Mouse (Mus musculus): ENCODE measurements around the gene Vat1. TPM values are rescaled to one million over a fixed set of nuclear protein-coding genes. Genes with fewer than 3 reads are reported as not detected.

The Vat1 gene
- polyA plus RNA-seq, 1 experiment from 2014 or later: 8.8 TPM

DNA sequence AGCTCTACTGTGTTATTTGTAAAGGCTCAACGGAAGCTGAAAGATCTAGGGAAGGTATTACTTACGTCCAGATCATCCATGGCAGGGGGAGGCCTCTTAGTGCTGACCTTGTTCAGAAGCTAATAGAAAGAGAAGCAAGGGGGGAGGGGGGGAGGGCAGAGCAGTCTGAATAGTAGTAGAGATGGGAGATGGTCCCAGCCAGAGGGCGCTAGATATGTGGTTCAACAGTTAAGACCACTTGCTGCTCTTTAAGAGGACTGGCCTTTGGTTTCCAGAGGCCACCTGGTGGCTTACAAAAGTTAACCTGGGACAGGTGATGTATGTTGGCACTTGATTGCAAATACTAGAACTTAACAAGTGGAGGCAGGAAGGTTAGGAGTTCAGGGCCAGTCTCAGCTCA, 46.4 kb downstream of the Vat1 start:
- Histone ChIP-seq H3K9ac (no peak overlapping the region), H3K9me3 (replicated peaks) (no peaks in the 10 kb centered on the region), H3K4me2 (no peak overlapping the region), H3K27ac (no peak overlapping the region), H3K4me1 (replicated peaks) (peaks cover 42% of the 10 kb centered on the region), H3K36me3 (0 out of 2 replicates have a peak, but pooled peaks cover 5% of the 10 kb centered on the region), H3K27me3 (no peaks in the 10 kb centered on the region), H3K4me3 (replicated peaks) (no peak overlapping the region)
- DNase-seq: no peak
- 42% methylated on average over 3 of the region's 3 CpGs for WGBS (ENCODE audit: insufficient replicate concordance)
- ATAC-seq (ENCODE audit: low read depth): no peak

GRCm38 (mm10) chr11:101418991-101419390, 47.0 kb downstream of the Vat1 start:
- H3K4me1 ChIP-seq (replicated peaks): peaks cover 36% of the 10 kb centered on the region
- no peak overlapping the region for H3K4me3 ChIP-seq (replicated peaks)
- ATAC-seq (ENCODE audit: low read depth): no peak
- no peaks in the 10 kb centered on the region for H3K9me3 ChIP-seq (replicated peaks)
- no peak for DNase-seq
- peaks cover 6% of the 10 kb centered on the region for H3K36me3 ChIP-seq
- 60% methylated on average over 6 of the region's 6 CpGs for WGBS (ENCODE audit: insufficient replicate concordance)
- H3K4me2 ChIP-seq: no peak overlapping the region
- no peak overlapping the region for H3K9ac ChIP-seq
- H3K27ac ChIP-seq: no peak overlapping the region
- no peaks in the 10 kb centered on the region for H3K27me3 ChIP-seq

DNA sequence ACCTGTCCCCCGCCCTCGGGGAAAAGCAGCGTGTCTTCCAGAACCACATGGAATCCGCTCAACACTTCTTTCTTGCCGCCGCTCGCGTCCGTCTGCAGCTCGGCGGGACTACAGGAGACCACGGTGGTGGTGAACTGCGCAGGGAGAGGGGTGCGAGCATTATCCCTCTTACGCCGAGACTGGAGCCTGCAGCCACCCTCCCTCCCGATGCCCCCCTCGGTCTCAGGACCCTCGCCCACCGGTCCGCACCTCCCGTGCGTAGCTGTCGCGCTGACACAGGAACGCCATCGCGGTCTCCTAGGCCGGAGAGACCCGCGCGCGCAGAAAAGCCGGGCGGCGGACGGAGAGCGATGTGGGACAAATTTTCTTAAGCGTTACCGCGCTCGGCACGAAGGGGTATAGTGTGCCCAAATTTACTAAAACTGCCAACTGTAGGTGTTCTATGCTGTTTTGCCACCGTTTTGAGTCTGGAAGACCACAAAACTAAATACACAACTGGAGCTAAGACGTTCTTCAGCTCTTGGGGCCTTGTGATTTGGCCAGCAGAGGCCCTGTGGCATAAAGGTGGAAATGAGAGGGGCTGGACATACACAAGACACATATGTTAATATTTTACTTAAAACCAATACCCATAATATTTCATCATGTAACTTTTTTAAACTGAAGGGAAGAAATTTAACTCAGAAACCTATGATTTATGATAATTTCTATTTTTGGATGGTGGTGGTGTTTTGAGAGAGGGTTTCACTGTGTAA, 48.8 kb downstream of the Vat1 start, which contains the start of gene Aarsd1:
Gene Aarsd1 (minus strand): TSS at position 515 of the 755 bp plus-strand sequence.
- Histone ChIP-seq H3K4me3 (replicated peaks) (peak within 1 kb of the TSS; percentile 88), H3K9me3 (replicated peaks) (no peaks in the 10 kb centered on the region), H3K4me2 (peak within 1 kb of the TSS; percentile 86), H3K27me3 (no peaks in the 10 kb centered on the region), H3K27ac (peak within 1 kb of the TSS; percentile 67), H3K36me3 (peaks cover 22% of the 10 kb centered on the region), H3K4me1 (replicated peaks) (peaks cover 30% of the 10 kb centered on the region), H3K9ac (peak within 1 kb of the TSS; percentile 89)
- WGBS (ENCODE audit: insufficient replicate concordance): under 1% methylated on average over 45 of the region's 45 CpGs
- DNase-seq (peak; percentile 81), ATAC-seq (ENCODE audit: low read depth) (peak; percentile 78)

DNA sequence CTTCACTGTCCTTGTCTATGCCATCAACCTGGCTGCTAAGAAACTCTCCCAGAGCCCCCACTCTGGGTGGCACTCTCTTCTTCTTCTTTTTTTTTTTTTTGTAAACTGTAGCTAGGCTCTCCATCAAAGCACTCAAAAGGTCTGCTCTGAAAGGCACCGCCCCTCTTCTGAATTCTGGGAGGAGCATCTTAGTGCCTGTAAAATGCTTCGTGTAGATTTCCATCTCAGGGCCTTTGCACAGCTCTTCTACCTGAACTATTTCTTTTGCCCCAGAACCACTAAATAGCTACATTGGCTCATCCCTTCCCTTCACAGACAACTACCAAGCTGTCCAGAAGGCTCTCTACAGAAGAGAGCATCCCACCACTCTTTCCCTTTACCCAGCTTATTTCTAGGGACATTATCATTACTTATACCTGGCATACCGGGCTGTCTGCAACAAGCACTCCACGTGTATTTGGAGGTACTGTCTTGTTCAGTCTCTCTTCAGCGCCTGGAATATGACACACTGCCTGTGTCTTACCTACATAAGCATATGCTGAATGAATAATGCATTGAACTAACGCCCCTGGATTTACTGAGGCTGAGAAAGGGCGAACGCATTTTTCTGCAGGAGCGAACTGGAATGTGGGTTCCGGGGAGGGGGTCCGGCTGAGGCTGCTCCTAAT, 49.5 kb downstream of the Vat1 start:
- WGBS (ENCODE audit: insufficient replicate concordance): under 1% methylated on average over 11 of the region's 11 CpGs
- peak overlapping the region; percentile 89 for H3K9ac ChIP-seq
- DNase-seq: peak; percentile 42
- peak overlapping the region; percentile 67 for H3K27ac ChIP-seq
- H3K36me3 ChIP-seq: peaks cover 29% of the 10 kb centered on the region
- peak overlapping the region; percentile 88 for H3K4me3 ChIP-seq (replicated peaks)
- H3K4me2 ChIP-seq: peak overlapping the region; percentile 86
- no peaks in the 10 kb centered on the region for H3K27me3 ChIP-seq
- no peaks in the 10 kb centered on the region for H3K9me3 ChIP-seq (replicated peaks)
- ATAC-seq (ENCODE audit: low read depth): peak; percentile 56
- peaks cover 26% of the 10 kb centered on the region for H3K4me1 ChIP-seq (replicated peaks)

DNA sequence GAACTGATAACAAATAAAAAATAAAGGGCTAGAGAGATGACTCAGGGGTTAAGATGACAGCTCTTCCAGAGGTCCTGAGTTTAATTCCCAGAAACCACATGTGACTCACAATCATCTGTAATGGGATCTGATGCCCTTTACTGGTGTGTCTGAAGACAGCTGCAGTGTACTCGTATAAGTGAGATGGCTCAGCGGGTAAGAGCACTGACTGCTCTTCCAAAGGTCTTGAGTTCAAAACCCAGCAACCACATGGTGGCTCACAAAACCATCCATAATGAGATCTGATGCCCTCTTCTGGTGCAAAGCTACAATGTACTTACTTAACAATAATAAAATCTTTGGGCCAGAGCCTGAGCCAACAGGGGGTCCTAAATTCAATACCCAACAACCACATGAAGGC, 50.7 kb downstream of the Vat1 start:
- DNase-seq (no peak), ATAC-seq (ENCODE audit: low read depth) (no peak)
- no peak overlapping the region for H3K4me2 ChIP-seq
- H3K9ac ChIP-seq: no peak overlapping the region
- WGBS (ENCODE audit: insufficient replicate concordance): 80% methylated on average over 2 of the region's 2 CpGs
- H3K4me3 ChIP-seq (replicated peaks): no peak overlapping the region
- peaks cover 41% of the 10 kb centered on the region for H3K36me3 ChIP-seq
- no peaks in the 10 kb centered on the region for H3K27me3 ChIP-seq
- H3K9me3 ChIP-seq (replicated peaks): no peaks in the 10 kb centered on the region
- H3K4me1 ChIP-seq (replicated peaks): peaks cover 26% of the 10 kb centered on the region
- no peak overlapping the region for H3K27ac ChIP-seq

Small RNA genes lying within 50 kb of the gene (microRNA-seq; reads per million reads assigned to microRNA genes)
- not detected for gene Mir6929

Other genes starting within 250 kb of the Vat1 start
- gene Ezh1, start 239.8 kb downstream of the Vat1 start, polyA plus RNA-seq (2015; fragmentation: Nextera tagmentation; extraction: Ambion mirVana): 6.6 and 7.4 TPM in 2 replicates
- 23.4 and 25.4 TPM in 2 replicates for gene Ramp2, start 220.2 kb downstream of the Vat1 start, polyA plus RNA-seq (2015; fragmentation: Nextera tagmentation; extraction: Ambion mirVana)
- gene Vps25, start 212.5 kb downstream of the Vat1 start, polyA plus RNA-seq (2015; fragmentation: Nextera tagmentation; extraction: Ambion mirVana): 98.5 and 99.4 TPM in 2 replicates
- 5.5 and 7.9 TPM in 2 replicates for gene Wnk4, start 205.7 kb downstream of the Vat1 start, polyA plus RNA-seq (2015; fragmentation: Nextera tagmentation; extraction: Ambion mirVana)
- 0.63 and 0.85 TPM in 2 replicates for gene Cntd1, start 187.2 kb downstream of the Vat1 start, polyA plus RNA-seq (2015; fragmentation: Nextera tagmentation; extraction: Ambion mirVana)
- gene Coa3, start 187.1 kb downstream of the Vat1 start, polyA plus RNA-seq (2015; fragmentation: Nextera tagmentation; extraction: Ambion mirVana): 125 TPM in 2 replicates
- 108 and 112 TPM in 2 replicates for gene Becn1, start 163.9 kb downstream of the Vat1 start, polyA plus RNA-seq (2015; fragmentation: Nextera tagmentation; extraction: Ambion mirVana)
- gene Psme3, start 150.0 kb downstream of the Vat1 start, polyA plus RNA-seq (2015; fragmentation: Nextera tagmentation; extraction: Ambion mirVana): 198 and 239 TPM in 2 replicates
- gene Aoc2, start 141.2 kb downstream of the Vat1 start, polyA plus RNA-seq (2015; fragmentation: Nextera tagmentation; extraction: Ambion mirVana): 1.2 and 1.3 TPM in 2 replicates
- 0.07 TPM in 1 of 2 replicates, not detected in the other for gene Aoc3, start 135.6 kb downstream of the Vat1 start, polyA plus RNA-seq (2015; fragmentation: Nextera tagmentation; extraction: Ambion mirVana)
- gene G6pc, start 98.7 kb downstream of the Vat1 start, polyA plus RNA-seq (2015; fragmentation: Nextera tagmentation; extraction: Ambion mirVana): not detected in 2 replicates
- 63.2 and 63.7 TPM in 2 replicates for gene Aarsd1, start 48.6 kb downstream of the Vat1 start, polyA plus RNA-seq (2015; fragmentation: Nextera tagmentation; extraction: Ambion mirVana)
- 3.7 TPM in 2 replicates for gene Gm27029, start 41.4 kb downstream of the Vat1 start, polyA plus RNA-seq (2015; fragmentation: Nextera tagmentation; extraction: Ambion mirVana)
- 6.0 and 6.9 TPM in 2 replicates for gene Rundc1, start 41.1 kb downstream of the Vat1 start, polyA plus RNA-seq (2015; fragmentation: Nextera tagmentation; extraction: Ambion mirVana)
- gene Ptges3l, start 40.9 kb downstream of the Vat1 start, polyA plus RNA-seq (2015; fragmentation: Nextera tagmentation; extraction: Ambion mirVana): 0.66 and 1.2 TPM in 2 replicates
- 344 and 360 TPM in 2 replicates for gene Rpl27, start 23.9 kb downstream of the Vat1 start, polyA plus RNA-seq (2015; fragmentation: Nextera tagmentation; extraction: Ambion mirVana)
- gene Ifi35, start 17.8 kb downstream of the Vat1 start, polyA plus RNA-seq (2015; fragmentation: Nextera tagmentation; extraction: Ambion mirVana): 31.4 and 33.0 TPM in 2 replicates
- gene Rnd2, start 1.2 kb downstream of the Vat1 start, polyA plus RNA-seq (2015; fragmentation: Nextera tagmentation; extraction: Ambion mirVana): 3.1 and 3.4 TPM in 2 replicates
- 11.9 and 15.9 TPM in 2 replicates for gene Brca1, start 85.7 kb upstream of the Vat1 start, polyA plus RNA-seq (2015; fragmentation: Nextera tagmentation; extraction: Ambion mirVana)
- gene Nbr1, start 85.9 kb upstream of the Vat1 start, polyA plus RNA-seq (2015; fragmentation: Nextera tagmentation; extraction: Ambion mirVana): 32.3 and 43.3 TPM in 2 replicates
- 5.5 and 5.7 TPM in 2 replicates for gene Tmem106a, start 116.0 kb upstream of the Vat1 start, polyA plus RNA-seq (2015; fragmentation: Nextera tagmentation; extraction: Ambion mirVana)
- not detected in 2 replicates for gene Gm11634, start 133.0 kb upstream of the Vat1 start, polyA plus RNA-seq (2015; fragmentation: Nextera tagmentation; extraction: Ambion mirVana)
- 8.3 and 8.6 TPM in 2 replicates for gene Rdm1, start 161.0 kb upstream of the Vat1 start, polyA plus RNA-seq (2015; fragmentation: Nextera tagmentation; extraction: Ambion mirVana)
- gene Arl4d, start 199.3 kb upstream of the Vat1 start, polyA plus RNA-seq (2015; fragmentation: Nextera tagmentation; extraction: Ambion mirVana): 1.1 TPM in 2 replicates